Mouse (Mus musculus) heart, postnatal 4 days (tissue): ENCODE measurements around the gene Hebp2. TPM values are rescaled to one million over a fixed set of nuclear protein-coding genes. Genes with fewer than 3 reads are reported as not detected.
A peak's percentile ranks its signal among the peaks of the same experiment; 100 is the strongest.
"Not testable (repeated sequence)": the region's sequence is repeated elsewhere in the genome, so short reads cannot be mapped to it uniquely, and the experiment has no call there.

Experiments used
- DNase-seq: peaks from one replicate; pipeline ENCODE4 v3.0.0; 2021
- total RNA-seq, 2 experiments: library from RNA; stranded (reverse); gene quantifications; 2 replicates each; pipeline ENCODE4 v1.2.3; 2021

Hebp2 gene
- total RNA-seq: 1 to 10 TPM; 4.4 to 5.5 TPM

GRCm38 (mm10) chr10:18545813-18546235, at the start of gene Hebp2:
Gene Hebp2, minus strand, starts transcription at chr10:18546076.
- peak; percentile 77 for DNase-seq

GRCm38 (mm10) chr10:18589455-18589854, 43.6 kb upstream of the Hebp2 start:
- no peak for DNase-seq

- no peak for DNase-seq
These were observed 38.3 kb upstream of the Hebp2 start for GRCm38 (mm10) chr10:18584188-18584587.

- DNase-seq: no peak
These were observed 26.7 kb upstream of the Hebp2 start for GRCm38 (mm10) chr10:18572581-18572980.

DNA sequence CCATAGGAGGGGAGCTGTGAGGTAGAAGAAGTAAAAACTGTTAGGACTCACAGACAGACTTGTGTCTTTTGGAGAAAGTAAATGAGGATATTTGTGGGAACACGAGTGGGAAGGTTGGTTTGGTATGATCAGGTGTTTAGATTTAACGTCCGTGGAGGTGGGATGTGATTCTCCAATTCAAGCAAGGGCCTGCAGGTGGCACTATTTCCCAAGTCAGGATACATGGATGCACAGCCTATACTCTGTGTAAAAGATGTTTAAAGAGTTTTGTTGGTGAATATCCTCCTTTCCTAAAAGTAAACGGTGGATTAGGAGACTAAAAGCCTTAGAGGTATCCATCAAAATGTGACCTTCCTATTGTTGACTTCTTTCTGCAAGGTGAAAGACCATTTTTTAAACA, 17.1 kb upstream of the Hebp2 start:
- peak; percentile 64 for DNase-seq

DNA sequence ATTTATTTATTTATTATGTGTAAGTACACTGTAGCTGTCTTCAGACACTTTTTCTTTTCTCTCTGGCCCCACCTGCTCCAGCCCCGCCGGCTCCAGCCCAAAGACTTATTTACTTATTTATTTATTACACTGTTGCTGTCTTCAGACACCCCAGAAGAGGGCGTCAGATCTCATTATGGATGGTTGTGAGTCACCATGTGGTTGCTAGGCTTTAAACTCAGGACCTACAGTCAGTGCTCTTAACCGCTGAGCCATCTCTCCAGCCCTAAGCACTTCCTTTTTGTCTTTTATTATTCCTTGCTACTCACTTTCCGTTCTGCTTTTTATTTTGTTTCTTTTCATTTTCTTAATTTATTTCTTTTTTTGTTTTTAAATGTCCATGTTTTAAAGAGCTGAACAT, 15.6 kb upstream of the Hebp2 start:
- DNase-seq: no peak

- DNase-seq: not testable (repeated sequence)
These were observed 13.2 kb upstream of the Hebp2 start for GRCm38 (mm10) chr10:18559076-18559475.

- no peak for DNase-seq
These were observed 3.7 kb upstream of the Hebp2 start for GRCm38 (mm10) chr10:18549321-18550216.

GRCm38 (mm10) chr10:18547381-18547780, 1.5 kb upstream of the Hebp2 start:
- DNase-seq: no peak

DNA sequence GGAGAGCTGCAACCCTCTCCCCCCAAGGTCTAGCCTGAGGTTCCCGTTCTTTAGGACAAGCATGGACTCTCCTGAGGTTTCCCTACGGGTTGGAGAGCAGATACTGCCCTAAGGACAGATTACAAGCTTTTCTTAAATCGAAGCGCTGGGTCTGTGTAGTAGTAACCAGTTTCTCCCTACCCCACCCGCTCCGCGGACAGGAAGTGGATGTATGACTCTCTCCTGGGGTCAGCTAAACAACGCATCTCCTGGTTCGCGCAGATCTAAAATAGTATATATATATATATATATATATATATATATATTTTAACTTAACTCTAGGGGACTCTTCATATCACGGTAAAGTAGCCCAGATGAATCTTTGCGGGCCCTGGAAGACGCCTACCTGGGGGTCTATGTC, 567 bp downstream of the Hebp2 start:
- DNase-seq: no peak

- DNase-seq: no peak
These were observed 9.0 kb downstream of the Hebp2 start for GRCm38 (mm10) chr10:18536889-18537288.

GRCm38 (mm10) chr10:18532293-18532692, 13.6 kb downstream of the Hebp2 start:
- no peak for DNase-seq

DNA sequence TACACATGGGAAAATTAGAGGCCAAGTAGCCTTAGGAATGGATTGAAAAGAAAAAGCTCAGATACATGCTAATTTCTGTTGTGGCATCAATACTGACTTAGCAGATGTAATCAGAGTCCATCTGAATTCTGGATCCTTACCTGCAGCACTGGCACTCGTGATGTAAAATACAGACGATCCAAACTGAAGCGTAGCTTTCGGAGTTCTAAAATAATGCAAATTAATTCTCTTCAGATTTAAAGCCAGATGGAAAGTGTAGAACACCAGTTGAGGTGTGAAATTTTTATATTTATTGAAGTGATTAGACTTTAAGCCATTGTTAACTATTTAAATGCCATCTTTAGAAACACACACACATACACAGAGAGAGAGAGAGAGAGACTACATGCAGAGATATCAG, 15.7 kb downstream of the Hebp2 start:
- no peak for DNase-seq

DNA sequence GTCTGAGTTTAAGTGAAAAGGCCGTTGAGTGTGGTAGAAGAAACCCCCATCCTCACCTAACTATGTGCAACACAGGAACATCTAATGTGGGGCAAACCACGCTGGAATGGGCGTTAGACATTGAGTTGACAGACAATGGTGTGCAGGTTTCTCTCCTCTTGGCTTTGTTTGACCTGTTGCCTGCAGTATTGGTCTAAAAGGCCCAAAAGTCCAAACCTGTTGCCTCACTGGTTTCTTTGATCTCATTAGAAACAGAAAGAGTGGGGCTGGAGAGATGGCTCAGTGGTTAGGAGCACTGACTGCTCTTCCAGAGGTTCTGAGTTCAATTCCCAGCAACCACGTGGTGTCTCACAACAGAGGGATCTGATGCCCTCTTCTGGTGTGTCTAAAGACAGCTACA, 16.7 kb downstream of the Hebp2 start:
- DNase-seq: no peak

DNA sequence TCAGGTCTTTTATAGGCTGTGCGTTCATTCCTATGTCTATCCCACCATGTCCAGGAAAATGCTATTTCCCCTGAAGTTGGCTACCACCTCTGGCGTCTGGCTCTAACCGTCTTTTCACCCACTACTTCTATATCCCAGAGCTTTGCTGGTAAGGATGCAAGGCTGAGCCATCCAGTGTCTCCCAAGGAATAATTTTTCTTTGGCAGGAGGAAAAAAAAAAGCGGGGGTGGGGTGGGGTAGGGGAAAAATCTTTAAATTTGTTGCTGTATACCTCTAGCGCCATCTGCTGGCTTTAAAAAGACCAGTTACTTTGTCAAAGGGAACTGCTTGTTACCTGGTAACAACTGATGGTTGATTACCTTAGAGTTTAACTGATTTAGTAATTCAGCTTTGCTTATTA, 17.4 kb downstream of the Hebp2 start:
- DNase-seq: peak; percentile 41

DNA sequence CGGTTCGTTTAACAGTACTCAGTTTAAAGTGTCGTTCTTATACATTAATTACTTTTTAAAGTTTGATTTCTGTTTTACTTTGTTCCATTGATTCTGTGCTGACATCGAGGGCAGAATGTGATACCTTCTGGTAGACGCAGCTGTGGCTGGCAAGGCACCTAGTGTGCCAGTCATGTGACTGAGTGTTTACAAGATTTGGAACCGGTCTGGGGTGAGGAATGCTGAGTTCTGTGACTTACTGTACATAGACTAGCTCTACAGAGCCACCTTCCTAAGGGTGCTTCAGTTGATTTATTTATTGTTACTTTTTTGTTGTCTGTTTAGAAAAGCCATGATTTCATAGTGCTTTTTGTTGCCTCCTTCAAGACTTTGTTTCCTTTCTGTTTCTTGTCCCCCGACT, 18.1 kb downstream of the Hebp2 start:
- no peak for DNase-seq

GRCm38 (mm10) chr10:18526851-18527675, 18.8 kb downstream of the Hebp2 start:
- DNase-seq: no peak

- DNase-seq: peak; percentile 61
These were observed 19.6 kb downstream of the Hebp2 start for GRCm38 (mm10) chr10:18526184-18526850.

GRCm38 (mm10) chr10:18525726-18526125, 20.1 kb downstream of the Hebp2 start:
- no peak for DNase-seq

DNA sequence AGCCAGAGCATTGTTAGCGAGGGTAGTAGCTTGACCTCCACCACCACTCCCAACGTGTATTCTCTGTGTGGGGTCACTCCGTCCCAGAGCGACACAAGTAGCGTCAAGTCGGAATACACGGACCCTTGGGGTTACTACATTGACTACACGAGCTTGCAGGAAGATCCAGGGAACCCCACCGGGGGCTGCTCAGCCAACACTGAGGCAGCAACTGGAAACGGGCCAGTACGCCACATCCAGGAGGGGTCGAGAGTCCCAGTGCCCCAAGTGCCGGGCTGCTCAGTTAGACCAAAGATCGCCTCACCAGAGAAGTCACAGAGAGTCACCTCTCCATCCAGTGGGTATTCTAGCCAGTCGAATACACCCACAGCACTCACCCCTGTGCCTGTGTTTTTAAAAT, 20.6 kb downstream of the Hebp2 start:
- DNase-seq: no peak

DNA sequence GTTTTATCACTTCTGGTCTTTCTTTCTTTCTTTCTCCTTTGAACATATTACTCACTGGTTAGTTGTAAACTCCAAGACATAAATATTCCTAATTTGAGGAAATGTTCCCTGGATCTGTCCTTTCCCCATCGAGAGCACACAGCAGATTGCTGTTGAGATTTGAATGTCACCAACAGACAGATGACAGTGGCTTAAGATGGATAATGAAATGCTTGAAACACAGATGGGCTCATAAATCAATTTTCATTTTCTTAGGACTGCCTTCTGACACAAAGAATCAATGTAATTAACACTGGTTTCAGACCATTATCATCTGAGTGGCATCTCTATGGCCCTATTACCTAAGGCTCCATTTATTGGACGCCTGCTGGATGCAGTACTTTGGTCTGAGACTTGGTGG, 23.3 kb downstream of the Hebp2 start:
- no peak for DNase-seq

DNA sequence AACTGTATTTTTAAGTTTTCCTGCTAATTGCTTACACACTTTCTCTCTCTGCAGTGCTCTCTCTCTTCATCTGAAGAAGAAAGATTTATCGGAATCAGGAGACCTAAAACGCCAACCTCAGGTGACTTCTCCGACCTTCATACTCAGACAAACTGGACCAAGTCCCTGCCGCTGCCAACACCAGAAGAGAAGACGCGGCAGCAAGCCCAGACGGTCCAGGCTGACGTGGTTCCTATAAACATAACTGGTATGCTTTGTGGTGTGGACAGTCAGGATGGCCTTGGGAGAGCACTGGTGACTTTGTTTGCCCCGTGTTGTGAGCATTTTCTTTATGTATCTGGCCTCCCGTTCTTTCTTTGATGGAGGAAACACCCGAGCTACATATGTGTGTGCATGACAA, 34.4 kb downstream of the Hebp2 start:
- DNase-seq: peak; percentile 38

GRCm38 (mm10) chr10:18510663-18511062, 35.2 kb downstream of the Hebp2 start:
- no peak for DNase-seq
